Mouse (Mus musculus): ENCODE measurements at regions not wholly inside any gene's neighbourhood (a gene's known extent, or its start where the extent isn't known, plus 50 kb on each side); places are given as distances from the start of the nearest gene placed in this dataset.

GRCm38 (mm10) chr3:124986930-124987329, 406.0 kb upstream of the 1700003H04Rik start:
- TF ChIP-seq MAX (IDR thresholded peaks at IDR 0.05; ENCODE audit: low read depth) (no peak), TCF3 (IDR thresholded peaks at IDR 0.05; ENCODE audit: insufficient read length, low read depth) (no peak), CEBPB (IDR thresholded peaks at IDR 0.05; ENCODE audit: insufficient read depth, poor library complexity, severe bottlenecking) (no peak), TCF12 (IDR thresholded peaks at IDR 0.05; ENCODE audit: insufficient read depth, poor library complexity, severe bottlenecking) (no peak), E2F4 (IDR thresholded peaks at IDR 0.05; ENCODE audit: insufficient read depth) (no peak), MYOD1 (IDR thresholded peaks at IDR 0.05; ENCODE audit: control insufficient read depth in 1 of 3, insufficient read length in 2 of 3, low read depth in 2 of 3) (no peak), SRF (IDR thresholded peaks at IDR 0.05; ENCODE audit: control insufficient read depth, insufficient read length, low read depth) (no peak), REST (IDR thresholded peaks at IDR 0.05; ENCODE audit: insufficient read depth, insufficient read length) (no peak)
- no peak overlapping the region for H3K4me2 ChIP-seq (ENCODE audit: low read depth)
- no peak overlapping the region for H3K4me3 ChIP-seq

GRCm38 (mm10) chr3:124986515-124986914, 405.6 kb upstream of the 1700003H04Rik start:
- H3K27me3 ChIP-seq (ENCODE audit: control insufficient read depth, insufficient read depth, insufficient read length): no peaks in the 10 kb centered on the region
- H3K4me3 ChIP-seq: no peak overlapping the region
- no peak overlapping the region for H3K4me2 ChIP-seq (ENCODE audit: low read depth)
- no peak for TF ChIP-seq CEBPB (IDR thresholded peaks at IDR 0.05; ENCODE audit: insufficient read depth, poor library complexity, severe bottlenecking)
- TF ChIP-seq E2F4 (IDR thresholded peaks at IDR 0.05; ENCODE audit: insufficient read depth): no peak
- no peak for TF ChIP-seq TCF12 (IDR thresholded peaks at IDR 0.05; ENCODE audit: insufficient read depth, poor library complexity, severe bottlenecking)
- no peak for TF ChIP-seq MYOD1 (IDR thresholded peaks at IDR 0.05; ENCODE audit: control insufficient read depth in 1 of 3, insufficient read length in 2 of 3, low read depth in 2 of 3)
- TF ChIP-seq USF1 (IDR thresholded peaks at IDR 0.05; ENCODE audit: low read depth): no peak
- no peak for TF ChIP-seq SRF (IDR thresholded peaks at IDR 0.05; ENCODE audit: control insufficient read depth, insufficient read length, low read depth)
- TF ChIP-seq MYOG (IDR thresholded peaks at IDR 0.05; ENCODE audit: control insufficient read depth in 1 of 3, insufficient read depth in 1 of 3, insufficient read length in 2 of 3, low read depth in 2 of 3): no peak
- TF ChIP-seq REST (IDR thresholded peaks at IDR 0.05; ENCODE audit: insufficient read depth, insufficient read length): no peak
- TF ChIP-seq POLR2AphosphoS2 (IDR thresholded peaks at IDR 0.05; ENCODE audit: insufficient read length, low read depth): no peak
- no peak for TF ChIP-seq POLR2A (IDR thresholded peaks at IDR 0.05; ENCODE audit: insufficient read length, low read depth)
- TF ChIP-seq TCF3 (IDR thresholded peaks at IDR 0.05; ENCODE audit: insufficient read length, low read depth): no peak
- TF ChIP-seq MAX (IDR thresholded peaks at IDR 0.05; ENCODE audit: low read depth): no peak
- H3ac ChIP-seq (ENCODE audit: control insufficient read depth, insufficient read length): no peak overlapping the region
- no peaks in the 10 kb centered on the region for H3K79me2 ChIP-seq (ENCODE audit: control insufficient read depth, insufficient read depth)
- no peaks in the 10 kb centered on the region for H3K36me3 ChIP-seq (ENCODE audit: control insufficient read depth, insufficient read depth)

More at GRCm38 (mm10) chr3:124986930-124987329, 406.0 kb upstream of the 1700003H04Rik start:
- no peaks in the 10 kb centered on the region for H3K36me3 ChIP-seq (ENCODE audit: control insufficient read depth, insufficient read depth)
- H3ac ChIP-seq (ENCODE audit: control insufficient read depth, insufficient read length): no peak overlapping the region
- no peaks in the 10 kb centered on the region for H3K27me3 ChIP-seq (ENCODE audit: control insufficient read depth, insufficient read depth, insufficient read length)
- no peaks in the 10 kb centered on the region for H3K79me2 ChIP-seq (ENCODE audit: control insufficient read depth, insufficient read depth)

- no peaks in the 10 kb centered on the region for H3K27me3 ChIP-seq (ENCODE audit: control insufficient read depth, insufficient read depth, insufficient read length)
- H3K36me3 ChIP-seq (ENCODE audit: control insufficient read depth, insufficient read depth): no peaks in the 10 kb centered on the region
- TF ChIP-seq POLR2A (IDR thresholded peaks at IDR 0.05; ENCODE audit: insufficient read length, low read depth): no peak
- no peak for TF ChIP-seq MYOG (IDR thresholded peaks at IDR 0.05; ENCODE audit: control insufficient read depth in 1 of 3, insufficient read depth in 1 of 3, insufficient read length in 2 of 3, low read depth in 2 of 3)
- no peak for TF ChIP-seq TCF3 (IDR thresholded peaks at IDR 0.05; ENCODE audit: insufficient read length, low read depth)
- no peak for TF ChIP-seq MYOD1 (IDR thresholded peaks at IDR 0.05; ENCODE audit: control insufficient read depth in 1 of 3, insufficient read length in 2 of 3, low read depth in 2 of 3)
- TF ChIP-seq TCF12 (IDR thresholded peaks at IDR 0.05; ENCODE audit: insufficient read depth, poor library complexity, severe bottlenecking): no peak
- no peak overlapping the region for H3K4me3 ChIP-seq
- H3ac ChIP-seq (ENCODE audit: control insufficient read depth, insufficient read length): no peak overlapping the region
- H3K4me2 ChIP-seq (ENCODE audit: low read depth): no peak overlapping the region
- no peaks in the 10 kb centered on the region for H3K79me2 ChIP-seq (ENCODE audit: control insufficient read depth, insufficient read depth)
These were observed 404.5 kb upstream of the 1700003H04Rik start for GRCm38 (mm10) chr3:124985428-124985827.

- no peak overlapping the region for H3K4me2 ChIP-seq (ENCODE audit: low read depth)
- H3K27me3 ChIP-seq (ENCODE audit: control insufficient read depth, insufficient read depth, insufficient read length): no peaks in the 10 kb centered on the region
These were observed 354.4 kb upstream of the 1700003H04Rik start for GRCm38 (mm10) chr3:124935147-124935849.

GRCm38 (mm10) chr3:124932655-124933054, 351.8 kb upstream of the 1700003H04Rik start:
- H3K4me2 ChIP-seq (ENCODE audit: low read depth): no peak overlapping the region
- no peak overlapping the region for H3K4me3 ChIP-seq
- no peaks in the 10 kb centered on the region for H3K27me3 ChIP-seq (ENCODE audit: control insufficient read depth, insufficient read depth, insufficient read length)
- H3K79me2 ChIP-seq (ENCODE audit: control insufficient read depth, insufficient read depth): no peaks in the 10 kb centered on the region
- no peak overlapping the region for H3ac ChIP-seq (ENCODE audit: control insufficient read depth, insufficient read length)
- TF ChIP-seq USF1 (IDR thresholded peaks at IDR 0.05; ENCODE audit: low read depth) (no peak), TCF3 (IDR thresholded peaks at IDR 0.05; ENCODE audit: insufficient read length, low read depth) (no peak), MAX (IDR thresholded peaks at IDR 0.05; ENCODE audit: low read depth) (no peak), E2F4 (IDR thresholded peaks at IDR 0.05; ENCODE audit: insufficient read depth) (no peak), POLR2A (IDR thresholded peaks at IDR 0.05; ENCODE audit: insufficient read length, low read depth) (no peak), POLR2AphosphoS2 (IDR thresholded peaks at IDR 0.05; ENCODE audit: insufficient read length, low read depth) (no peak)
- no peaks in the 10 kb centered on the region for H3K36me3 ChIP-seq (ENCODE audit: control insufficient read depth, insufficient read depth)

More at GRCm38 (mm10) chr3:124935147-124935849, 354.4 kb upstream of the 1700003H04Rik start:
- TF ChIP-seq USF1 (IDR thresholded peaks at IDR 0.05; ENCODE audit: low read depth) (no peak), SRF (IDR thresholded peaks at IDR 0.05; ENCODE audit: control insufficient read depth, insufficient read length, low read depth) (no peak), MYOD1 (IDR thresholded peaks at IDR 0.05; ENCODE audit: control insufficient read depth in 1 of 3, insufficient read length in 2 of 3, low read depth in 2 of 3) (no peak), MYOG (IDR thresholded peaks at IDR 0.05; ENCODE audit: control insufficient read depth in 1 of 3, insufficient read depth in 1 of 3, insufficient read length in 2 of 3, low read depth in 2 of 3) (no peak), CEBPB (IDR thresholded peaks at IDR 0.05; ENCODE audit: insufficient read depth, poor library complexity, severe bottlenecking) (no peak), POLR2A (IDR thresholded peaks at IDR 0.05; ENCODE audit: insufficient read length, low read depth) (no peak), TCF12 (IDR thresholded peaks at IDR 0.05; ENCODE audit: insufficient read depth, poor library complexity, severe bottlenecking) (no peak), E2F4 (IDR thresholded peaks at IDR 0.05; ENCODE audit: insufficient read depth) (no peak), MAX (IDR thresholded peaks at IDR 0.05; ENCODE audit: low read depth) (no peak)
- Histone ChIP-seq H3K36me3 (ENCODE audit: control insufficient read depth, insufficient read depth) (no peaks in the 10 kb centered on the region), H3ac (ENCODE audit: control insufficient read depth, insufficient read length) (no peak overlapping the region), H3K79me2 (ENCODE audit: control insufficient read depth, insufficient read depth) (no peaks in the 10 kb centered on the region), H3K4me3 (no peak overlapping the region)

Measured in myocyte (in vitro differentiated cells).